Mouse (Mus musculus) MEL (cell line): Measurements from ENCODE around the gene Ipo13. TPM values are rescaled to one million over a fixed set of nuclear protein-coding genes. Genes with fewer than 3 reads are reported as not detected.

Experiments
- DNase-seq: peaks from one replicate; pipeline ENCODE4 v3.0.0; 2011; ENCODE audit warnings: low read depth, low spot score
- H3K27ac ChIP-seq: 2 replicates; pipeline ENCODE4 v1.5.1; 2012; ENCODE audit warnings: low read depth, mild to moderate bottlenecking, control low read depth, low read length, moderate library complexity; ENCODE audit not compliant: control insufficient read depth
- H3K27me3 ChIP-seq, 2 experiments: fragments of 150-350 bp in 1 of 2; sonication (generic) in 1 of 2; 2 replicates each; pipeline ENCODE4 v1.6.1; 2012; ENCODE audit warnings: low read length in 2 of 2, mild to moderate bottlenecking in 2 of 2, improper control_type of control experiment in 1 of 2, moderate library complexity in 1 of 2; ENCODE audit not compliant: insufficient read depth in 2 of 2, control insufficient read depth in 1 of 2
- H3K36me3 ChIP-seq, 2 experiments: 2 replicates each; pipeline ENCODE4 v1.6.1; 2012 to 2014; ENCODE audit warnings: low read length in 2 of 2, improper control_type of control experiment in 1 of 2, inconsistent platforms in 1 of 2, mild to moderate bottlenecking in 1 of 2; ENCODE audit not compliant: insufficient read depth in 2 of 2, control insufficient read depth in 1 of 2
- H3K4me1 ChIP-seq, 2 experiments: fragments of 150-350 bp in 1 of 2; sonication (generic) in 1 of 2; 2 replicates each; pipeline ENCODE4 v1.6.1; 2012; ENCODE audit warnings: low read length in 2 of 2, improper control_type of control experiment in 1 of 2, mild to moderate bottlenecking in 1 of 2; ENCODE audit not compliant: insufficient read depth in 2 of 2, control insufficient read depth in 1 of 2
- H3K4me3 ChIP-seq, 2 experiments: fragments of 150-350 bp in 1 of 2; sonication (generic) in 1 of 2; 2 replicates each; pipeline ENCODE4 v1.5.1; 2012; ENCODE audit warnings: low read depth in 2 of 2, low read length in 2 of 2, mild to moderate bottlenecking in 2 of 2, moderate library complexity in 2 of 2, control low read depth in 1 of 2, improper control_type of control experiment in 1 of 2; ENCODE audit not compliant: control insufficient read depth in 1 of 2, insufficient read depth in 1 of 2
- H3K79me2 ChIP-seq: 2 replicates; pipeline ENCODE4 v1.6.1; 2012; ENCODE audit warnings: mild to moderate bottlenecking, low read length, moderate library complexity; ENCODE audit not compliant: control insufficient read depth, poor library complexity, insufficient read depth
- H3K9ac ChIP-seq: 2 replicates; pipeline ENCODE4 v1.6.1; 2012; ENCODE audit warnings: low read depth, mild to moderate bottlenecking, control low read depth, low read length, moderate library complexity; ENCODE audit not compliant: control insufficient read depth, poor library complexity, severe bottlenecking
- H3K9me3 ChIP-seq: fragments of 150-350 bp; sonication (generic); replicated peaks from 2 replicates; pipeline ENCODE4 v1.6.1; 2012; ENCODE audit warnings: mild to moderate bottlenecking, low read length, improper control_type of control experiment, moderate library complexity; ENCODE audit not compliant: insufficient read depth
- CTCF ChIP-seq, 3 experiments: IDR thresholded peaks in 2 of 3; conservative IDR thresholded peaks in 1 of 3; 2 replicates each; pipeline ENCODE4 v1.5.1; 2011 to 2012; ENCODE audit warnings: low read length in 3 of 3, low read depth in 2 of 3, mild to moderate bottlenecking in 2 of 3, improper control_type of control experiment in 1 of 3, inconsistent platforms in 1 of 3, mixed read lengths in 1 of 3, moderate library complexity in 1 of 3; ENCODE audit not compliant: control insufficient read depth in 1 of 3, insufficient read depth in 1 of 3, poor library complexity in 1 of 3, severe bottlenecking in 1 of 3
- ELF1 ChIP-seq: IDR thresholded peaks from 2 replicates; pipeline ENCODE4 v1.6.1; 2014; ENCODE audit warnings: low read depth, mild to moderate bottlenecking, inconsistent platforms, low read length, improper control_type of control experiment, moderate library complexity
- ETS1 ChIP-seq: IDR thresholded peaks from 2 replicates; pipeline ENCODE4 v1.6.1; 2012; ENCODE audit warnings: low read depth, mild to moderate bottlenecking, inconsistent platforms, low read length, improper control_type of control experiment, moderate library complexity
- GABPA ChIP-seq: IDR thresholded peaks from 2 replicates; pipeline ENCODE4 v1.6.1; 2012; ENCODE audit warnings: low read depth, mild to moderate bottlenecking, inconsistent platforms, low read length, improper control_type of control experiment, moderate library complexity
- GATA1 ChIP-seq: IDR thresholded peaks from 2 replicates; pipeline ENCODE4 v1.6.1; 2011; ENCODE audit warnings: low read depth, low read length, improper control_type of control experiment
- HCFC1 ChIP-seq: IDR thresholded peaks from 2 replicates; pipeline ENCODE4 v1.6.1; 2012; ENCODE audit warnings: low read depth, mild to moderate bottlenecking, inconsistent platforms, low read length, improper control_type of control experiment, moderate library complexity
- KAT2A ChIP-seq: conservative IDR thresholded peaks from 2 replicates; pipeline ENCODE4 v1.6.1; 2012; ENCODE audit warnings: low read depth, low read length, improper control_type of control experiment, inconsistent platforms
- MAX ChIP-seq: IDR thresholded peaks from 2 replicates; pipeline ENCODE4 v1.6.1; 2011; ENCODE audit warnings: low read length, improper control_type of control experiment
- MAZ ChIP-seq: IDR thresholded peaks from 2 replicates; pipeline ENCODE4 v1.6.1; 2012; ENCODE audit warnings: low read depth, mild to moderate bottlenecking, inconsistent platforms, low read length, improper control_type of control experiment
- MXI1 ChIP-seq: IDR thresholded peaks from 2 replicates; pipeline ENCODE4 v1.6.1; 2011; ENCODE audit warnings: mild to moderate bottlenecking, low read depth, low read length, improper control_type of control experiment
- MYB ChIP-seq: IDR thresholded peaks from 2 replicates; pipeline ENCODE4 v1.6.1; 2011; ENCODE audit warnings: mild to moderate bottlenecking, low read depth, low read length, improper control_type of control experiment
- MYC ChIP-seq: IDR thresholded peaks from 2 replicates; pipeline ENCODE4 v1.6.1; 2011; ENCODE audit warnings: low read depth, mild to moderate bottlenecking, low read length, improper control_type of control experiment, moderate library complexity
- NELFE ChIP-seq: IDR thresholded peaks from 2 replicates; pipeline ENCODE4 v1.6.1; 2011; ENCODE audit warnings: low read depth, low read length, improper control_type of control experiment
- NRF1 ChIP-seq: IDR thresholded peaks from 2 replicates; pipeline ENCODE4 v1.6.1; 2014; ENCODE audit warnings: low read depth, mild to moderate bottlenecking, inconsistent platforms, low read length, improper control_type of control experiment, moderate library complexity; ENCODE audit not compliant: poor library complexity, insufficient read depth, severe bottlenecking
- POLR2A ChIP-seq, 2 experiments: IDR thresholded peaks; 2 replicates each; pipeline ENCODE4 v1.6.1; 2011 to 2012; ENCODE audit warnings: low read length in 2 of 2, mild to moderate bottlenecking in 2 of 2, control low read depth in 1 of 2, improper control_type of control experiment in 1 of 2, low read depth in 1 of 2, moderate library complexity in 1 of 2; ENCODE audit not compliant: control insufficient read depth in 1 of 2, insufficient read depth in 1 of 2, poor library complexity in 1 of 2
- POLR2AphosphoS2 ChIP-seq: IDR thresholded peaks from 2 replicates; pipeline ENCODE4 v1.6.1; 2011; ENCODE audit warnings: low read length, improper control_type of control experiment
- SIN3A ChIP-seq: IDR thresholded peaks from 2 replicates; pipeline ENCODE4 v1.6.1; 2012; ENCODE audit warnings: low read length, improper control_type of control experiment, inconsistent platforms
- SMC3 ChIP-seq: IDR thresholded peaks from 2 replicates; pipeline ENCODE4 v1.6.1; 2011; ENCODE audit warnings: low read depth, low read length, improper control_type of control experiment
- TBP ChIP-seq: IDR thresholded peaks from 2 replicates; pipeline ENCODE4 v1.8.0; 2011; ENCODE audit warnings: low read depth, low read length, improper control_type of control experiment
- TCF12 ChIP-seq: IDR thresholded peaks from 2 replicates; pipeline ENCODE4 v1.6.1; 2014; ENCODE audit warnings: low read depth, mild to moderate bottlenecking, inconsistent platforms, low read length, improper control_type of control experiment, moderate library complexity
- USF1 ChIP-seq: IDR thresholded peaks from 2 replicates; pipeline ENCODE4 v1.6.1; 2014; ENCODE audit warnings: low read depth, mild to moderate bottlenecking, inconsistent platforms, low read length, improper control_type of control experiment, moderate library complexity
- ZKSCAN1 ChIP-seq: IDR thresholded peaks from 2 replicates; pipeline ENCODE4 v1.6.1; 2012; ENCODE audit warnings: low read depth, mild to moderate bottlenecking, inconsistent platforms, low read length, improper control_type of control experiment, moderate library complexity
- ZMIZ1 ChIP-seq: IDR thresholded peaks from 2 replicates; pipeline ENCODE4 v1.6.1; 2012; ENCODE audit warnings: low read depth, mild to moderate bottlenecking, inconsistent platforms, low read length, improper control_type of control experiment, moderate library complexity
- polyA plus RNA-seq, 2 experiments: library from polyadenylated mRNA; stranded (reverse) in 1 of 2; unstranded in 1 of 2; fragments of >175 nt in 1 of 2; fragments of >200 nt in 1 of 2; gene quantifications; 2 replicates each; pipeline versions ENCODE4 v1.2.1 to v1.2.4; 2012; ENCODE audit warnings: low replicate concordance in 2 of 2, low read depth in 1 of 2; ENCODE audit not compliant: insufficient read length in 2 of 2, insufficient read depth in 1 of 2, missing spikeins in 1 of 2
- total RNA-seq: library from RNA; depleted of rRNA; stranded (reverse); fragments of 300-350 nt; gene quantifications from 2 replicates; pipeline ENCODE4 v1.2.3, GENCODE M21; 2012; rRNA removed

The Ipo13 gene
- total RNA-seq (38.1 and 39.5 TPM in 2 replicates), polyA plus RNA-seq (10 to 100 TPM in 1 of 2 experiments, not detected in 1; 88.0 TPM)

DNA sequence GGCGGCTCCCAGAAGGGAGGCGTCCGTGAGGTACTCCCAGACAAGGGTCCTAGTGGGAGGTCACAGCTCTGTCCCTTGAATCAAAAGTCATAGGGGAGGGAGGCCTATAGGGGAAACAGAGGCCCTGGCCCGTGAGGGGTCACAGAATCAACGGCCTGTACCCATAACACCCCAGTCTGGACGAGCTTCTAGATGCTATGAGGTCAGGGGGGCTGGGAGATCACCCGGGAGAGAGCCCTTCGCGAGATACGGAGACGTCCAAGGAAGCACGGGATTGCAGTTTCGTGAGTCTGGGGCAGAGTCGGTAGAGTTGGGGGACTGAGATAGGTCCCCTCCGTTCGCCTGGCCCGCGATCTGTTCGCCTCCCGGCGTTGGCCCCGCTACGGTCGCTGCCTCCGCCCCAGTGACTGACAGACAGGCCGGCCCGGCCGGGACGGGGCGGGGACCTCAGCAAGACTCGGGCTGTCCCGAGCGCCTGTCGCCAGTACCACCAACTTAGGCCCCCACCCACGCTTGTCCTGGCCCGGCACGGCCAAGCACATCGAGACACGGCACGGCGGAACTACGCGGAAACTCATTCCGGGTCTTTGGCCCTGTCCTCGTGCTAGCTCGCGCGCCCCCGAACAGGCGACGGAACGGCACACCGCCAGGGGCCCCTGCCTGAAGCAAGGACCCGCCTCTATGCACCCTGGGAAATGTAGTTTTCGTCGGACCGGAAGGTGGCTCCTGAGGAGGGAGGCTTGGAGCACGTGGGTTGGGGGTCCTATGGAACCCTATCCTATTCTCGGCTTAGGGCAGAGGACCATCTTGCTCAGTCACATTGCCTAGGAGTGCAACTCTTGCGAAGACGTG, at the start of gene Ipo13:
TSS of gene Ipo13 (minus strand) at position 409 of the 852 bp plus-strand sequence.
- Histone ChIP-seq H3K36me3 (peaks cover 0 to 34% of the 10 kb centered on the region in 2 experiments; a peak in 2 of 4 replicates), H3K4me1 (peaks cover 13 to 33% of the 10 kb centered on the region in 2 experiments), H3K27me3 (no peaks in the 10 kb centered on the region), H3K79me2 (peaks cover 39% of the 10 kb centered on the region), H3K9ac (peak within 1 kb of the TSS; percentile 75), H3K4me3 (peak within 1 kb of the TSS; percentile 90 to 96), H3K9me3 (no peaks in the 10 kb centered on the region), H3K27ac (peak within 1 kb of the TSS; percentile 80)
- DNase-seq: peak; percentile 97
- TF ChIP-seq POLR2A (IDR thresholded peaks at IDR 0.05; ENCODE audit: control insufficient read depth in 1 of 2, insufficient read depth in 1 of 2, low read depth in 1 of 2, low read length in 2 of 2, poor library complexity in 1 of 2): peak; percentile 26 to 79; a peak in 3 of 4 replicates
- TF ChIP-seq NRF1: no peak
- TF ChIP-seq MYC: peak; percentile 99
- peak; percentile 48 for TF ChIP-seq TBP
- TF ChIP-seq ELF1: peak; percentile 83
- peak; percentile 69 for TF ChIP-seq NELFE
- TF ChIP-seq MYB: no peak
- TF ChIP-seq CTCF (IDR thresholded peaks at IDR 0.05 in 2 of 3, conservative IDR thresholded peaks at IDR 0.05 in 1 of 3; ENCODE audit: control insufficient read depth in 1 of 3, insufficient read depth in 1 of 3, low read depth in 2 of 3, low read length in 3 of 3, poor library complexity in 1 of 3, severe bottlenecking in 1 of 3): peak in 1 of 3 experiments; percentile 8; a peak in 1 of 6 replicates
- 0 out of 2 replicates have a peak, but pooled peaks have one; percentile 31 for TF ChIP-seq ETS1
- peak; percentile 76 for TF ChIP-seq ZMIZ1
- TF ChIP-seq MAZ: peak; percentile 81
- TF ChIP-seq GATA1: no peak
- TF ChIP-seq MAX: peak; percentile 99
- peak; percentile 33 for TF ChIP-seq TCF12
- peak; percentile 99 for TF ChIP-seq HCFC1
- no peak for TF ChIP-seq ZKSCAN1
- peak; percentile 99 for TF ChIP-seq MXI1
- TF ChIP-seq POLR2AphosphoS2: peak; percentile 86
- TF ChIP-seq USF1: peak; percentile 85
- peak; percentile 5; the same call in 1 of the 2 replicates for TF ChIP-seq SMC3
- peak; percentile 97; the same call in 1 of the 2 replicates for TF ChIP-seq SIN3A
- no peak for TF ChIP-seq GABPA
- TF ChIP-seq KAT2A: peak; percentile 91
